Mouse (Mus musculus): ENCODE data around the gene Mmp24.

The Mmp24 gene

GRCm38 (mm10) chr2:155775685-155776263, 632 bp downstream of the Mmp24 start:
- DNase-seq (ENCODE audit: low read depth, low spot score) = peak; percentile 34

- no peak for DNase-seq (ENCODE audit: low read depth, low spot score)
Measured at GRCm38 (mm10) chr2:155776824-155777687, 1.9 kb downstream of the Mmp24 start.

GRCm38 (mm10) chr2:155777688-155777985, 2.5 kb downstream of the Mmp24 start:
- DNase-seq (ENCODE audit: low read depth, low spot score) = no peak

- no peak for DNase-seq (ENCODE audit: low read depth, low spot score)
Measured at GRCm38 (mm10) chr2:155778004-155778403, 2.9 kb downstream of the Mmp24 start.

- no peak for DNase-seq (ENCODE audit: low read depth, low spot score)
Measured at GRCm38 (mm10) chr2:155779066-155779465, 3.9 kb downstream of the Mmp24 start.

- DNase-seq (ENCODE audit: low read depth, low spot score) = no peak
Measured at GRCm38 (mm10) chr2:155779506-155779905, 4.4 kb downstream of the Mmp24 start.

GRCm38 (mm10) chr2:155784534-155784933, 9.4 kb downstream of the Mmp24 start:
- no peak for DNase-seq (ENCODE audit: low read depth, low spot score)

- no peak for DNase-seq (ENCODE audit: low read depth, low spot score)
Measured at GRCm38 (mm10) chr2:155786905-155787304, 11.8 kb downstream of the Mmp24 start.

- DNase-seq (ENCODE audit: low read depth, low spot score) = no peak
Measured at GRCm38 (mm10) chr2:155787949-155788931, 13.1 kb downstream of the Mmp24 start.

GRCm38 (mm10) chr2:155792899-155793298, 17.8 kb downstream of the Mmp24 start:
- no peak for DNase-seq (ENCODE audit: low read depth, low spot score)

- DNase-seq (ENCODE audit: low read depth, low spot score) = no peak
Measured at GRCm38 (mm10) chr2:155794674-155795445, 19.7 kb downstream of the Mmp24 start.

- DNase-seq (ENCODE audit: low read depth, low spot score) = no peak
Measured at GRCm38 (mm10) chr2:155798613-155799012, 23.5 kb downstream of the Mmp24 start.

- no peak for DNase-seq (ENCODE audit: low read depth, low spot score)
Measured at GRCm38 (mm10) chr2:155802761-155803160, 27.6 kb downstream of the Mmp24 start.

- no peak for DNase-seq (ENCODE audit: low read depth, low spot score)
Measured at GRCm38 (mm10) chr2:155804053-155804452, 28.9 kb downstream of the Mmp24 start.

GRCm38 (mm10) chr2:155805231-155805924, 30.2 kb downstream of the Mmp24 start:
- DNase-seq (ENCODE audit: low read depth, low spot score) = no peak

GRCm38 (mm10) chr2:155805925-155806255, 30.7 kb downstream of the Mmp24 start:
- no peak for DNase-seq (ENCODE audit: low read depth, low spot score)

- no peak for DNase-seq (ENCODE audit: low read depth, low spot score)
Measured at GRCm38 (mm10) chr2:155806548-155806947, 31.4 kb downstream of the Mmp24 start.

- DNase-seq (ENCODE audit: low read depth, low spot score) = no peak
Measured at GRCm38 (mm10) chr2:155807408-155807807, 32.3 kb downstream of the Mmp24 start.

GRCm38 (mm10) chr2:155809620-155810019, 34.5 kb downstream of the Mmp24 start:
- no peak for DNase-seq (ENCODE audit: low read depth, low spot score)

GRCm38 (mm10) chr2:155811821-155812396, 36.8 kb downstream of the Mmp24 start:
- DNase-seq (ENCODE audit: low read depth, low spot score) = no peak
